Mouse (Mus musculus): Measurements from ENCODE around the gene Srp68. TPM values are rescaled to one million over a fixed set of nuclear protein-coding genes. Genes with fewer than 3 reads are reported as not detected.

Srp68 gene
- 91.9 and 92.5 TPM in 2 replicates for polyA plus RNA-seq (2014; fragmentation: Nextera tagmentation; extraction: Ambion mirVana)

- H3K9ac ChIP-seq (ENCODE audit: low read depth, low read length) = peak within 1 kb of the TSS; percentile 84
- 4% methylated on average over 23 of the region's 32 CpGs for WGBS
- no peaks in the 10 kb centered on the region for H3K27me3 ChIP-seq (replicated peaks; ENCODE audit: control insufficient read depth, insufficient read depth, low read length)
- DNase-seq (ENCODE audit: low spot score) = peak; percentile 98
- H3K4me3 ChIP-seq (ENCODE audit: low read depth, low read length) = peak within 1 kb of the TSS; percentile 67
- peaks cover 19% of the 10 kb centered on the region for H3K4me1 ChIP-seq (ENCODE audit: control insufficient read depth, insufficient read depth, low read length)
- peak within 1 kb of the TSS; percentile 82 for H3K27ac ChIP-seq (replicated peaks; ENCODE audit: low read depth, low read length)
- peaks cover 23% of the 10 kb centered on the region; the same call in 1 of the 2 replicates for H3K36me3 ChIP-seq (ENCODE audit: control insufficient read depth, insufficient read depth, low read length)
- H3K4me2 ChIP-seq (ENCODE audit: low read depth, low read length) = peak within 1 kb of the TSS; percentile 66
- no peaks in the 10 kb centered on the region for H3K9me3 ChIP-seq (ENCODE audit: control insufficient read depth, low read length)
- peak; percentile 99 for ATAC-seq (ENCODE audit: low read depth)
Measured at GRCm38 (mm10) chr11:116274045-116274666, at the start of gene Srp68. Srp68 (minus strand) TSS chr11:116274217.

- H3K9ac ChIP-seq (ENCODE audit: low read depth, low read length) = peak overlapping the region; percentile 69
- 0 out of 2 replicates have a peak, but pooled peaks cover 4% of the 10 kb centered on the region for H3K4me1 ChIP-seq (ENCODE audit: control insufficient read depth, insufficient read depth, low read length)
- ATAC-seq (ENCODE audit: low read depth) (peak; percentile 89), DNase-seq (ENCODE audit: low spot score) (peak; percentile 84)
- H3K4me3 ChIP-seq (ENCODE audit: low read depth, low read length) = peak overlapping the region; percentile 46
- H3K27me3 ChIP-seq (replicated peaks; ENCODE audit: control insufficient read depth, insufficient read depth, low read length) = no peaks in the 10 kb centered on the region
- no peak overlapping the region for H3K27ac ChIP-seq (replicated peaks; ENCODE audit: low read depth, low read length)
- WGBS = 2% methylated on average over 38 of the region's 41 CpGs
- H3K36me3 ChIP-seq (ENCODE audit: control insufficient read depth, insufficient read depth, low read length) = no peaks in the 10 kb centered on the region
- H3K4me2 ChIP-seq (ENCODE audit: low read depth, low read length) = peak overlapping the region; percentile 94
- H3K9me3 ChIP-seq (ENCODE audit: control insufficient read depth, low read length) = no peaks in the 10 kb centered on the region
Measured at GRCm38 (mm10) chr11:116318719-116319659, 45.0 kb upstream of the Srp68 start.

GRCm38 (mm10) chr11:116312359-116312758 lies 38.3 kb upstream of the Srp68 start:
- no peak overlapping the region for H3K4me2 ChIP-seq (ENCODE audit: low read depth, low read length)
- H3K9me3 ChIP-seq (ENCODE audit: control insufficient read depth, low read length) = no peaks in the 10 kb centered on the region
- H3K27ac ChIP-seq (replicated peaks; ENCODE audit: low read depth, low read length) = no peak overlapping the region
- H3K4me1 ChIP-seq (ENCODE audit: control insufficient read depth, insufficient read depth, low read length) = no peaks in the 10 kb centered on the region; the same call in 1 of the 2 replicates
- DNase-seq (ENCODE audit: low spot score) (peak; percentile 88), ATAC-seq (ENCODE audit: low read depth) (peak; percentile 80)
- 30% methylated on average over 8 of the region's 8 CpGs for WGBS
- no peak overlapping the region for H3K4me3 ChIP-seq (ENCODE audit: low read depth, low read length)
- no peaks in the 10 kb centered on the region for H3K27me3 ChIP-seq (replicated peaks; ENCODE audit: control insufficient read depth, insufficient read depth, low read length)
- H3K9ac ChIP-seq (ENCODE audit: low read depth, low read length) = no peak overlapping the region
- H3K36me3 ChIP-seq (ENCODE audit: control insufficient read depth, insufficient read depth, low read length) = no peaks in the 10 kb centered on the region

- no peaks in the 10 kb centered on the region for H3K36me3 ChIP-seq (ENCODE audit: control insufficient read depth, insufficient read depth, low read length)
- no peaks in the 10 kb centered on the region for H3K27me3 ChIP-seq (replicated peaks; ENCODE audit: control insufficient read depth, insufficient read depth, low read length)
- no peak overlapping the region for H3K4me3 ChIP-seq (ENCODE audit: low read depth, low read length)
- ATAC-seq (ENCODE audit: low read depth) = no peak
- 37% methylated on average over 8 of the region's 8 CpGs for WGBS
- peak overlapping the region; percentile 52; the same call in 1 of the 2 replicates for H3K27ac ChIP-seq (replicated peaks; ENCODE audit: low read depth, low read length)
- peak; percentile 84 for DNase-seq (ENCODE audit: low spot score)
- no peaks in the 10 kb centered on the region for H3K9me3 ChIP-seq (ENCODE audit: control insufficient read depth, low read length)
- no peak overlapping the region for H3K4me2 ChIP-seq (ENCODE audit: low read depth, low read length)
- peaks cover 4% of the 10 kb centered on the region; the same call in 1 of the 2 replicates for H3K4me1 ChIP-seq (ENCODE audit: control insufficient read depth, insufficient read depth, low read length)
- H3K9ac ChIP-seq (ENCODE audit: low read depth, low read length) = no peak overlapping the region
Measured at GRCm38 (mm10) chr11:116311169-116311568, 37.2 kb upstream of the Srp68 start.

GRCm38 (mm10) chr11:116309601-116310000 lies 35.6 kb upstream of the Srp68 start:
- Histone ChIP-seq H3K9me3 (ENCODE audit: control insufficient read depth, low read length) (no peaks in the 10 kb centered on the region), H3K27me3 (replicated peaks; ENCODE audit: control insufficient read depth, insufficient read depth, low read length) (no peaks in the 10 kb centered on the region), H3K4me3 (ENCODE audit: low read depth, low read length) (no peak overlapping the region), H3K4me2 (ENCODE audit: low read depth, low read length) (no peak overlapping the region), H3K4me1 (ENCODE audit: control insufficient read depth, insufficient read depth, low read length) (peaks cover 4% of the 10 kb centered on the region; the same call in 1 of the 2 replicates), H3K27ac (replicated peaks; ENCODE audit: low read depth, low read length) (no peak overlapping the region), H3K36me3 (ENCODE audit: control insufficient read depth, insufficient read depth, low read length) (peaks cover 7% of the 10 kb centered on the region; the same call in 1 of the 2 replicates), H3K9ac (ENCODE audit: low read depth, low read length) (no peak overlapping the region)
- no peak for DNase-seq (ENCODE audit: low spot score)
- ATAC-seq (ENCODE audit: low read depth) = no peak
- whole genome bisulfite sequencing = 65% methylated on average over 3 of the region's 3 CpGs

GRCm38 (mm10) chr11:116307762-116308531 lies 33.9 kb upstream of the Srp68 start:
- Histone ChIP-seq H3K9me3 (ENCODE audit: control insufficient read depth, low read length) (no peaks in the 10 kb centered on the region), H3K4me2 (ENCODE audit: low read depth, low read length) (no peak overlapping the region), H3K4me3 (ENCODE audit: low read depth, low read length) (no peak overlapping the region), H3K4me1 (ENCODE audit: control insufficient read depth, insufficient read depth, low read length) (peaks cover 4% of the 10 kb centered on the region; the same call in 1 of the 2 replicates), H3K27ac (replicated peaks; ENCODE audit: low read depth, low read length) (no peak overlapping the region), H3K27me3 (replicated peaks; ENCODE audit: control insufficient read depth, insufficient read depth, low read length) (no peaks in the 10 kb centered on the region), H3K9ac (ENCODE audit: low read depth, low read length) (no peak overlapping the region), H3K36me3 (ENCODE audit: control insufficient read depth, insufficient read depth, low read length) (peaks cover 23% of the 10 kb centered on the region)
- ATAC-seq (ENCODE audit: low read depth) = no peak
- 91% methylated on average over 12 of the region's 12 CpGs for WGBS
- no peak for DNase-seq (ENCODE audit: low spot score)

GRCm38 (mm10) chr11:116307019-116307725 lies 33.2 kb upstream of the Srp68 start, which contains the start of gene Exoc7:
Exoc7 (minus strand) TSS chr11:116307233.
- 78% methylated on average over 10 of the region's 10 CpGs for WGBS
- peak within 1 kb of the TSS; percentile 82 for H3K4me2 ChIP-seq (ENCODE audit: low read depth, low read length)
- peak within 1 kb of the TSS; percentile 44; the same call in 1 of the 2 replicates for H3K27ac ChIP-seq (replicated peaks; ENCODE audit: low read depth, low read length)
- H3K4me3 ChIP-seq (ENCODE audit: low read depth, low read length) = peak within 1 kb of the TSS; percentile 77
- no peaks in the 10 kb centered on the region for H3K27me3 ChIP-seq (replicated peaks; ENCODE audit: control insufficient read depth, insufficient read depth, low read length)
- DNase-seq (ENCODE audit: low spot score) (no peak), ATAC-seq (ENCODE audit: low read depth) (no peak)
- peaks cover 31% of the 10 kb centered on the region for H3K36me3 ChIP-seq (ENCODE audit: control insufficient read depth, insufficient read depth, low read length)
- peak within 1 kb of the TSS; percentile 82 for H3K9ac ChIP-seq (ENCODE audit: low read depth, low read length)
- H3K9me3 ChIP-seq (ENCODE audit: control insufficient read depth, low read length) = no peaks in the 10 kb centered on the region
- peaks cover 4% of the 10 kb centered on the region; the same call in 1 of the 2 replicates for H3K4me1 ChIP-seq (ENCODE audit: control insufficient read depth, insufficient read depth, low read length)
